Mouse (Mus musculus) heart, postnatal 0 days (tissue): ENCODE results near the gene Dlg4.

Experiments used
- CTCF ChIP-seq: IDR thresholded peaks from 2 replicates; pipeline ENCODE4 v1.5.1; 2016; ENCODE audit warnings: antibody characterized with exemption, control low read depth, low read depth
- EP300 ChIP-seq: IDR thresholded peaks from 2 replicates; pipeline ENCODE4 v1.6.1; 2016; ENCODE audit warnings: antibody characterized with exemption, low read depth

GRCm38 (mm10) chr11:70016669-70017068 is at the start of gene Dlg4:
- TF ChIP-seq CTCF (no peak), EP300 (no peak)
